Mouse (Mus musculus): Measurements from ENCODE around the gene Kazald1.

GRCm38 (mm10) chr19:45074580-45075322, at the start of gene Kazald1:
- TF ChIP-seq CTCF (IDR thresholded peaks at IDR 0.05; ENCODE audit: low read depth) (no peak), EP300 (IDR thresholded peaks at IDR 0.05; ENCODE audit: low read depth) (peak; percentile 95)

Measured in heart, postnatal 0 days (tissue).